Mouse (Mus musculus): Measurements from ENCODE around the gene Pold1.

GRCm38 (mm10) chr7:44588338-44588737, 39.7 kb upstream of the Pold1 start:
- TF ChIP-seq POLR2A (IDR thresholded peaks at IDR 0.05; ENCODE audit: extremely low read depth, insufficient read depth, low read length) (no peak), CTCF (IDR thresholded peaks at IDR 0.05; ENCODE audit: low read depth, low read length) (no peak)
